Mouse (Mus musculus) heart, embryonic 12.5 days (tissue): Measurements from ENCODE around the gene 1810010H24Rik. TPM values are rescaled to one million over a fixed set of nuclear protein-coding genes. Genes with fewer than 3 reads are reported as not detected.

Experiments used
- ATAC-seq: fragments of 200-750 bp; cut with Nextera tagmentation; 2 replicates; pipeline ENCODE4 v1.8.0; 2017; ENCODE audit warnings: moderate TSS enrichment, moderate library complexity; ENCODE audit not compliant: insufficient number of reproducible peaks, low FRiP score
- H3K27ac ChIP-seq: fragments of 300-500 bp; sonication (generic); 2 replicates; pipeline ENCODE4 v1.5.1; 2016; ENCODE audit warnings: mild to moderate bottlenecking, moderate library complexity; ENCODE audit not compliant: poor library complexity, severe bottlenecking
- H3K27me3 ChIP-seq: fragments of 300-500 bp; sonication (generic); replicated peaks from 2 replicates; pipeline ENCODE4 v1.6.1; 2016; ENCODE audit warnings: mild to moderate bottlenecking, moderate library complexity
- H3K36me3 ChIP-seq: fragments of 300-500 bp; sonication (generic); 2 replicates; pipeline ENCODE4 v1.6.1; 2016; ENCODE audit warnings: mild to moderate bottlenecking, moderate library complexity
- H3K4me1 ChIP-seq: fragments of 300-500 bp; sonication (generic); replicated peaks from 2 replicates; pipeline ENCODE4 v1.6.1; 2016; ENCODE audit warnings: mild to moderate bottlenecking
- H3K4me2 ChIP-seq: fragments of 300-500 bp; sonication (generic); 2 replicates; pipeline ENCODE4 v1.6.1; 2016; ENCODE audit warnings: mild to moderate bottlenecking, moderate library complexity
- H3K4me3 ChIP-seq: fragments of 300-500 bp; sonication (generic); 2 replicates; pipeline ENCODE4 v1.5.1; 2016; ENCODE audit warnings: mild to moderate bottlenecking
- H3K9ac ChIP-seq: fragments of 300-500 bp; sonication (generic); 2 replicates; pipeline ENCODE4 v1.6.1; 2016; ENCODE audit warnings: mild to moderate bottlenecking, moderate library complexity
- H3K9me3 ChIP-seq: fragments of 300-500 bp; sonication (generic); replicated peaks from 2 replicates; pipeline ENCODE4 v1.6.1; 2016; ENCODE audit warnings: mild to moderate bottlenecking, moderate library complexity
- WGBS: fragments of 180-500 bp; shearing (Covaris S2); methylation state at CpG from one replicate; pipeline ENCODE4 v1.1.7; 2016; 5-methylcytosine and 5-hydroxymethylcytosine counted together
- polyA plus RNA-seq: library from polyadenylated mRNA; unstranded; fragments of >200 nt; fragmentation: Nextera tagmentation; extraction: Ambion mirVana; gene quantifications from 2 replicates; pipeline ENCODE4 v1.2.1, GENCODE M21; 2016

The 1810010H24Rik gene
- polyA plus RNA-seq, 1 experiment from 2014 or later: 2.2 TPM

DNA sequence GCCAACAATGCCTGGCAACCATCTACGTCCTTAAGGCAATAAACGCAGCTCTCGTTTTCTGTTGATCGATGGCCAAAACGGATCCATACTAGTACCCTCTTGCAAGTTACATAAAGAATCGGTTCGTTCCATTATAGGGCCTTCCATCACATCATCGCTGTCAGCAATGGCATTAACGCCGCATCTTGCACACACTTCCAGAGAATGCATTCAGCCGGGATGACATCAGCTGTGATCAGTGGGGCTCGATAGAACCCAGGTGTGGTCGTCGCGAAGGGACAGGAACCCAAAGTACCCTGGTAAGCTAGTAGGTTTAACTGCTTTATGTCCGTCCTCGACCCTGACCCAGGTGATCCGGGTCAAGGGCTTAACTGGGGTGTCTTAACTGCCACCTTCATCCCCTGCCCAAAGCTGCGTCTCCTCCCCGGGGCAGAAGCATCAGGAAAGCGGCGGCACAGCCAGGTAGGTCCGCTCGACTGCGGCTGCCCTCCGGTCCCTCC, 26.8 kb upstream of the 1810010H24Rik start:
- peaks cover 28% of the 10 kb centered on the region for H3K4me1 ChIP-seq
- peak overlapping the region; percentile 95 for H3K9ac ChIP-seq
- no peaks in the 10 kb centered on the region for H3K9me3 ChIP-seq
- 2% methylated on average over 26 of the region's 26 CpGs for WGBS
- 0 out of 2 replicates have a peak, but pooled peaks have one; percentile 10 for ATAC-seq
- H3K36me3 ChIP-seq: peaks cover 36% of the 10 kb centered on the region
- peak overlapping the region; percentile 93 for H3K27ac ChIP-seq
- H3K4me2 ChIP-seq: peak overlapping the region; percentile 68
- peak overlapping the region; percentile 100 for H3K4me3 ChIP-seq
- H3K27me3 ChIP-seq: no peaks in the 10 kb centered on the region

DNA sequence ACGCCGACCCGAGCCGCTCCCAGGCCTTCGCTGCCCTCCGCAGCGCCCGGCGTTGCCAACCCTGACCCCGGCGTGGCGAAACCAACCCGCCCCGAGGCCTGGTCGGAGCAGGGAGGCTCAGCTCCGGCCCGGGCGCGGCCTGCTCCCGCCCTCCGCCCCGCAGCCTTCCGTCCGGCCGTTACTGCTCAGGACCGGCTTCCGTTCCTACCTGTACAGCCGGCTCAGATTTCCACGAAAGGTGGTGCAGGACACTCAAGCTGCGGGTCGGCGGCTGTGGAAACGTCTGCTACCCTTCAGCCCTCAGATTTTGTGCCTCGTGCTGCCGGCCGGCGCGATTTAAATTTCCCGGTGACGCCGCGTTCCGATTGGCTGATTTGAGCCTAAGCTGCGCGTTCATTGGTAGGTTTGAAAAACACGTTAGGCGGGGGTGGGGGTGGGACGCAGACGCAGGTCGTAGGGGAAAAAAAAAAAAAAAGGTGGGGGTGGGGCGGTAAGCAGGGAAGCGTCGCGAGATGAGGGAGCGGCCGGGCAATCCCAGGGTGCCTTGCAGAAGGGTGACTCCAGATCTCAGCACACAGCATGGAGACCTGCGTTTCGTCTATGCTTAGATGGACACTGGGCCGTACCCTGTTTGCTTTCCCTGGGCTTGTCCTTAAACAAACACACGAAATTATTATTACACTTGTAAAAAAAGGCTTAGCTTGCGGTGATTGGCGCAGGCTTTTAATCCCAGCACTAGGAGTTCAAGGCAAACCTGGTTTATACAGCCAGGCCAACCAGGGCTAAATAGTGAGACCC, 26.1 kb upstream of the 1810010H24Rik start, which contains the start of gene Kpna2:
Gene Kpna2, minus strand, starts transcription at position 391 of the 798 bp plus-strand sequence.
- WGBS: under 1% methylated on average over 62 of the region's 62 CpGs
- peak; percentile 92 for ATAC-seq
- Histone ChIP-seq H3K4me1 (peaks cover 23% of the 10 kb centered on the region), H3K4me2 (peak within 1 kb of the TSS; percentile 70), H3K4me3 (peak within 1 kb of the TSS; percentile 100), H3K27me3 (no peaks in the 10 kb centered on the region), H3K9ac (peak within 1 kb of the TSS; percentile 95), H3K9me3 (no peaks in the 10 kb centered on the region), H3K27ac (peak within 1 kb of the TSS; percentile 93), H3K36me3 (peaks cover 30% of the 10 kb centered on the region)

DNA sequence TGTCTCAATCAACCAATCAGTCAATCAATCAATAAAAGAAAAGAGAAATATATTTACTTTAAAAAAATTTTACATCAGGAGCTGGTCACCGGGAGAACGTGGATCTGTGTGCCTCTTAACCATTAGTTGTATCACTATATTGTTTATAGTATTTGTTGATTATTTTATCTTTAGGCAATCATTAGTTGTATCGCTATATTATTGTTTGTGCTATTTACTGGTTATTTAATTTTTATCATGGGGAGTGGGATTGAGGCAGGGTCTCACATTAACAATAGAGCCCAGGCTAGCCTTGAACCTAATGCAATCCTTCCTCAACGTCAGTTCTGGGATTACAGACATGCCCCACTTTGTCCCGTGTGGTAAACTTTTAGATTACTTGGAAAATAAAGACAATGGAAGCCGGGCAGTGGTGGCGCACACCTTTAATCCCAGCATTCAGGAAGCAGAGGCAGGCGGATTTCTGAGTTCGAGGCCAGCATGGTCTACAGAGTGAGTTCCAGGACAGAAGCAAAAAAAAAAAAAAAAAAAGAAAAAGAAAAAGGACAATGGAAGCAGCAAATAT, 25.4 kb upstream of the 1810010H24Rik start:
- Histone ChIP-seq H3K4me1 (peaks cover 16% of the 10 kb centered on the region), H3K4me3 (peak overlapping the region; percentile 41), H3K4me2 (peak overlapping the region; percentile 70), H3K27me3 (no peaks in the 10 kb centered on the region), H3K9me3 (no peaks in the 10 kb centered on the region), H3K9ac (peak overlapping the region; percentile 75), H3K27ac (peak overlapping the region; percentile 88), H3K36me3 (peaks cover 23% of the 10 kb centered on the region)
- no peak for ATAC-seq
- WGBS: 82% methylated on average over 9 of the region's 9 CpGs

DNA sequence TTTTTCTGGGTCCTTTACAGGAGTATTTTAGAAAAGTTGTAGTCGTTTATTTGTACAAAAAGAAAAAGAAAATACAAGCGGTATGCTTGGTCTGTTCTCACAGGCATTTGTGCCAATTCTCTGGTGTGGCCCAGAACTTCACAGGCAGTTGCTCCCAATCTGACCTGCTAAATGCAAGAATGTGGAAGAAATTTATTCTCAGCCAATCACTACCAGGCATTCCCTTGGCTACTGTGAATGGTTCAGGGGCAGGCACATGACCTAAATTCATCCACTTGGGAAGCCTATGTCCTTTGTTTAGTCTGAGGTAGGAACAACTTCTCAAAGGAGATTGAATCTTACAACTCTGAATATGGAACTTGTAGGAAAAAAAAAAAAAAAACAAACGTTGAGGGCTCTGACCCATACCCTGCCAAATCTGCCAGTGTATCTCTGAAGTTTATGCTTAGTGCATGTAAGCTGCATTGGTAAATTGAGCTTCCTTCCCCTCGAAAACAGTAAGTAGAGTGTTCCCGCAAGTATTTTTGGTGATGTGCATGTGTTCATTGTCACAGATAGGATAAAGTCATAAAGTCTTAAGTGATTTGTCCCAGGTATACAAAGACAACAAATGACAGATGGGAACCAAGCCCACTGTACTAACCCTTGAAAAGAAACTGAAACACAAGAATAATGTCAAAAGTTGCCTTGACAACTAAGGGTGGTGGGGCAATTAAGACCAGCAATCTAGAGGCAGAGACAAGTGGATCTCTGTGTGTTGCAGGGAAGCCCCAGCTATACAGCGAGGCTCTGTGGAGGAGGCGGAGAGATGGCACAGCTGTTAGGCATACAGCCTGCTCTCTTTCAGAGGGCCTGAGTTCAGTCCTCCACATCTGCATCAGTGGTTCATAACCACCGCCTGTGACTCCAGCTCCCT, 23.5 kb upstream of the 1810010H24Rik start:
- no peak for ATAC-seq
- H3K4me2 ChIP-seq: no peak overlapping the region
- no peaks in the 10 kb centered on the region for H3K9me3 ChIP-seq
- peaks cover 4% of the 10 kb centered on the region; the same call in 1 of the 2 replicates for H3K4me1 ChIP-seq
- no peak overlapping the region for H3K9ac ChIP-seq
- WGBS: 60% methylated on average over 8 of the region's 8 CpGs
- no peak overlapping the region for H3K4me3 ChIP-seq
- H3K27ac ChIP-seq: no peak overlapping the region
- no peaks in the 10 kb centered on the region for H3K27me3 ChIP-seq
- peaks cover 3% of the 10 kb centered on the region for H3K36me3 ChIP-seq

DNA sequence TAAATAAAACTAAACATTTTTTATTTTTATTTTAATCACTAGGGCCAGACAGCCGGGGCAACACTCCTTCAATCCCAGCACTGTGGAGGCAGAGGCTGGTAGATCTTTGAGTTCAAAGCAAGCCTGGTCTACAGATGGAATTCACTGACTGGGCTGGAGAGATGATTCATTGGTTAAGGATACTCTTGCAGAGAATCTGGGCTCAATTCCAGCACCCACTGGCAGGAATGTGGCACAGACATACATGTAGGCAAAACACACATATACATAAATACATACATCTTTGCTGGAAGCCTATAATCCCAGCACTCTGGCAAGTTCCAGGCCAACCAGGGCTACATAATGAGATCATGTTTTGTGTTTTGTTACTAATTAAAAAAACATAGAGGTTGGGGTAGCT, 19.9 kb upstream of the 1810010H24Rik start:
- H3K9ac ChIP-seq: no peak overlapping the region
- H3K4me2 ChIP-seq: no peak overlapping the region
- no peaks in the 10 kb centered on the region for H3K9me3 ChIP-seq
- no peaks in the 10 kb centered on the region for H3K36me3 ChIP-seq
- WGBS: 91% methylated on average over 1 of the region's 1 CpGs
- H3K27me3 ChIP-seq: 0 out of 2 replicates have a peak, but pooled peaks cover 6% of the 10 kb centered on the region
- H3K4me3 ChIP-seq: no peak overlapping the region
- H3K27ac ChIP-seq: no peak overlapping the region
- ATAC-seq: no peak
- H3K4me1 ChIP-seq: no peaks in the 10 kb centered on the region

DNA sequence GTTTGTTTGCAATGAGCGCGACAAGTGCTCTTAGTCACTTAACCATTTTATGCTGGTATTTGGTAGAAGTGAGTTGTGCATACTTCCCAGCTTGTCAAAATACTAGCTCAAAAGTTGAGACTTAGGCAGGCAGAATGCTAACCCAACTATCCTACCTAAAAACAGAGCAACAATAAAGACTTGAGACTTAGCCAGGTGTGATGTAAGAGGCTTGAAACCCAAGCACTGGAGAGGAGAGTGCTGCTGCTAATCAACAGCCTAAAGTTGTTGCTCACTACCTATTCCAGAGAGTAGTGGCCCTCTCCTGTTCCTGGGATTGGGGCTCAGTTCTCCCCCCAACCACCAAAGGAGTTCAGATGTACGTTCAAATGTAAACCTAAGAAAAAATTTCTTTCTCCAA, 15.0 kb upstream of the 1810010H24Rik start:
- Histone ChIP-seq H3K27me3 (0 out of 2 replicates have a peak, but pooled peaks cover 6% of the 10 kb centered on the region), H3K36me3 (no peaks in the 10 kb centered on the region), H3K27ac (no peak overlapping the region), H3K9ac (no peak overlapping the region), H3K4me2 (no peak overlapping the region), H3K4me1 (no peaks in the 10 kb centered on the region), H3K9me3 (no peaks in the 10 kb centered on the region), H3K4me3 (no peak overlapping the region)
- ATAC-seq: no peak
- 95% methylated on average over 3 of the region's 3 CpGs for WGBS

DNA sequence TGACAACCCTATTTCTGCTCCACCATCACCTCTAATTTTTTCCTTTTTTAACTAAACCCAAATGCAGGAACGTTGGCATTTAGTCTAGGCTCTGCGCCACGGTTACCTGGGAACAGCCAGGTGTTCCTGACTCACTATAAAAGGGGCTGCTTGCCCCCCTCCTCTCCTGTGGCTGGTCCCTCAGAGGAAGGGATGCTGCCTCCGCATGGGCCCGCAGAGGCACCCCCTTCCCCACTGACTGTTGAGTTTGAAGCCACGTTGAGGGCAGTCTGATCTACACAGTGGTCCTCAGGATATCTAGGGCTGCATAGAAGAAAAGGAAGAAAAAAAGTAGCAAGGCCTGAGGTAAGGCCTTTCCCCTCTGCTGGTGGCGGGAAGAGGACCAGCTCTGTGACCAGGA, 14.3 kb upstream of the 1810010H24Rik start:
- no peaks in the 10 kb centered on the region for H3K9me3 ChIP-seq
- no peaks in the 10 kb centered on the region for H3K36me3 ChIP-seq
- no peak overlapping the region for H3K4me3 ChIP-seq
- H3K27me3 ChIP-seq: 0 out of 2 replicates have a peak, but pooled peaks cover 6% of the 10 kb centered on the region
- ATAC-seq: no peak
- H3K9ac ChIP-seq: no peak overlapping the region
- WGBS: 70% methylated on average over 7 of the region's 7 CpGs
- H3K4me2 ChIP-seq: no peak overlapping the region
- no peaks in the 10 kb centered on the region for H3K4me1 ChIP-seq
- H3K27ac ChIP-seq: no peak overlapping the region

DNA sequence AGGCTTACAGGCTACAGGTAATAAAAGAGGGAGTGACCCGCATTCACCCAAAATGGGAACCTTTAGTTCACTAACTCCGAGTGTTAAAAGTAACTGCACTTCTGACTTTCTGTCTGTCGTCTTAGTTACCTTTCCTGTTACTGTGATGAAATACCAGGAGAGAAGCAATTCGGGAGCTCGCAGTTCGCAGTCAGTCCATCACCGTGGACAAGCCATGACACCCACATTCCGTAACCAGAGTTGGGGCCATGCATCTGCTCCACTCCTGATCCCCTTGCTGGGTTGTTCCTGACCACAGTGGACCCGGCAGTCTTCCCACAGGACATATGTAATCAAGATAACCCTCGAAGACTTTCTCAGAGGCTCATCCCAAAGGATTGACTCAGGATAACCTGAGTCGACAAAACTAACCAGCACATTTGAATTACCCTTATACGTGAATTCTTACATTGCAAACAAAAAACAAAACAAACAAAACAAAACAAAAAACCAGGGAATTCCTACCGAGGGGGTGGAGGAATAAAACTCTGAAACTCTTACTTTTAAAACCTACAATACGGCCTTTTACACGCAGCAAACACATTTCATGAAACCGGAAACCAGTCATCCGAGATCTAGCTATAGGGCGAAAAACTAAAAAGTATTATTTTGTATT, 13.7 kb upstream of the 1810010H24Rik start:
- peak overlapping the region; percentile 60 for H3K4me3 ChIP-seq
- ATAC-seq: no peak
- H3K4me2 ChIP-seq: peak overlapping the region; percentile 69
- 35% methylated on average over 18 of the region's 18 CpGs for WGBS
- H3K36me3 ChIP-seq: no peaks in the 10 kb centered on the region
- H3K27me3 ChIP-seq: 0 out of 2 replicates have a peak, but pooled peaks cover 6% of the 10 kb centered on the region
- no peaks in the 10 kb centered on the region for H3K9me3 ChIP-seq
- peak overlapping the region; percentile 94 for H3K27ac ChIP-seq
- no peaks in the 10 kb centered on the region for H3K4me1 ChIP-seq
- peak overlapping the region; percentile 76 for H3K9ac ChIP-seq

DNA sequence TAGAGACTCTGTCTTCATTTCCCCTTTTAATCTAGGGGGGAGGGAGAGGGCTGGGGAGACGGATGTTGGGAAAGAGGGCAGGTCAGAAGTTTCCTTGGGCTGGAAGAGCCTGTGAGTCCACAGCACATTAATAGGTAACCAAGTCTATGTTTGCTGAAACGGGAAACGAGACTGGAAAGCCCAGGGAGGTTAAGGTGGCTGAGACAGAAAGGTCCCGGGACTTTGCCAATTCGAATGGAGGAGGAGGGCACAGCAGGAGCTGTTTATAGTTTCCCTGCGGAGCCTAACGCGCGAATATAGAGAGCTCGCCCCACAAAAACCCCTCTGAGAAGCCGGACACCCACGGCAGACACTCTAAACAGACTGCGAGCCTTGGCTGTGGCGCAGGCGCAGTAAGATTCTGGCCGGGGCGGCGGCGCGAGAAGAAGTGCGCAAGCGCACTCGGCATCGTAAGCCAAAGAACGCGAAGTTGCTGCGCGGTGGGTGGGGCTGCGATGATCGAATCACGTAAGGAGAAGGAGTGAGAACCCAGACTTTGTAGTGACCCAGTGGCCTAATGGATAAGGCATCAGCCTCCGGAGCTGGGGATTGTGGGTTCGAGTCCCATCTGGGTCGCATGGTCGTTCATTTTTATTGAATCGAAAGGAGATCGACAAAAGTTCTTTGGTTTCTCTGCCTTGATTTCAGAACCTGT, 13.0 kb upstream of the 1810010H24Rik start:
- Histone ChIP-seq H3K4me2 (peak overlapping the region; percentile 69), H3K36me3 (no peaks in the 10 kb centered on the region)

More for the DNA sequence above, 13.0 kb upstream of the 1810010H24Rik start:
- no peaks in the 10 kb centered on the region for H3K9me3 ChIP-seq
- under 1% methylated on average over 37 of the region's 37 CpGs for WGBS
- peak overlapping the region; percentile 94 for H3K27ac ChIP-seq
- no peaks in the 10 kb centered on the region for H3K4me1 ChIP-seq
- H3K9ac ChIP-seq: peak overlapping the region; percentile 76
- H3K27me3 ChIP-seq: 0 out of 2 replicates have a peak, but pooled peaks cover 6% of the 10 kb centered on the region
- peak overlapping the region; percentile 60 for H3K4me3 ChIP-seq
- peak; percentile 94 for ATAC-seq
